Mouse (Mus musculus): ENCODE results near the gene Lactb. TPM values are rescaled to one million over a fixed set of nuclear protein-coding genes. Genes with fewer than 3 reads are reported as not detected.

The Lactb gene
- polyA plus RNA-seq, 1 experiment: 7.4 TPM

GRCm38 (mm10) chr9:66988198-66988887 lies 13.1 kb upstream of the Lactb start:
- 54% methylated on average over 11 of the region's 11 CpGs for WGBS
- no peak for DNase-seq
- H3K4me3 ChIP-seq (replicated peaks; ENCODE audit: extremely low read depth, low read depth, low read length): no peak overlapping the region
- H3K4me1 ChIP-seq (ENCODE audit: control insufficient read depth, insufficient read depth, low read length): peaks cover 3% of the 10 kb centered on the region; the same call in 1 of the 2 replicates
- TF ChIP-seq POLR2A (IDR thresholded peaks at IDR 0.05; ENCODE audit: borderline replicate concordance, extremely low read depth, low read depth, low read length): no peak
- TF ChIP-seq CTCF (IDR thresholded peaks at IDR 0.05; ENCODE audit: insufficient read depth, low read length): no peak

GRCm38 (mm10) chr9:66985377-66985776 lies 10.1 kb upstream of the Lactb start:
- no peak for DNase-seq
- TF ChIP-seq POLR2A (IDR thresholded peaks at IDR 0.05; ENCODE audit: borderline replicate concordance, extremely low read depth, low read depth, low read length) (no peak), CTCF (IDR thresholded peaks at IDR 0.05; ENCODE audit: insufficient read depth, low read length) (no peak)
- no peak overlapping the region for H3K4me3 ChIP-seq (replicated peaks; ENCODE audit: extremely low read depth, low read depth, low read length)
- 52% methylated on average over 7 of the region's 7 CpGs for WGBS
- H3K4me1 ChIP-seq (ENCODE audit: control insufficient read depth, insufficient read depth, low read length): peaks cover 3% of the 10 kb centered on the region; the same call in 1 of the 2 replicates

- no peak for DNase-seq
- Histone ChIP-seq H3K4me1 (ENCODE audit: control insufficient read depth, insufficient read depth, low read length) (no peaks in the 10 kb centered on the region), H3K4me3 (replicated peaks; ENCODE audit: extremely low read depth, low read depth, low read length) (no peak overlapping the region)
- TF ChIP-seq CTCF (IDR thresholded peaks at IDR 0.05; ENCODE audit: insufficient read depth, low read length) (no peak), POLR2A (IDR thresholded peaks at IDR 0.05; ENCODE audit: borderline replicate concordance, extremely low read depth, low read depth, low read length) (no peak)
- 73% methylated on average over 7 of the region's 7 CpGs for WGBS
Measured at GRCm38 (mm10) chr9:66982085-66982484, 6.8 kb upstream of the Lactb start.

GRCm38 (mm10) chr9:66980458-66980857 lies 5.2 kb upstream of the Lactb start:
- Histone ChIP-seq H3K4me3 (replicated peaks; ENCODE audit: extremely low read depth, low read depth, low read length) (no peak overlapping the region), H3K4me1 (ENCODE audit: control insufficient read depth, insufficient read depth, low read length) (peaks cover 2% of the 10 kb centered on the region; the same call in 1 of the 2 replicates)
- TF ChIP-seq POLR2A (IDR thresholded peaks at IDR 0.05; ENCODE audit: borderline replicate concordance, extremely low read depth, low read depth, low read length): no peak
- TF ChIP-seq CTCF (IDR thresholded peaks at IDR 0.05; ENCODE audit: insufficient read depth, low read length): peak; percentile 71
- DNase-seq: peak; percentile 76
- WGBS: 8% methylated on average over 5 of the region's 5 CpGs

GRCm38 (mm10) chr9:66978468-66978867 lies 3.2 kb upstream of the Lactb start:
- TF ChIP-seq CTCF (IDR thresholded peaks at IDR 0.05; ENCODE audit: insufficient read depth, low read length): no peak
- TF ChIP-seq POLR2A (IDR thresholded peaks at IDR 0.05; ENCODE audit: borderline replicate concordance, extremely low read depth, low read depth, low read length): no peak
- 76% methylated on average over 1 of the region's 1 CpGs for WGBS
- H3K4me1 ChIP-seq (ENCODE audit: control insufficient read depth, insufficient read depth, low read length): peaks cover 2% of the 10 kb centered on the region; the same call in 1 of the 2 replicates
- DNase-seq: no peak
- no peak overlapping the region for H3K4me3 ChIP-seq (replicated peaks; ENCODE audit: extremely low read depth, low read depth, low read length)

GRCm38 (mm10) chr9:66977982-66978381 lies 2.7 kb upstream of the Lactb start:
- DNase-seq: no peak
- H3K4me3 ChIP-seq (replicated peaks; ENCODE audit: extremely low read depth, low read depth, low read length): no peak overlapping the region
- TF ChIP-seq POLR2A (IDR thresholded peaks at IDR 0.05; ENCODE audit: borderline replicate concordance, extremely low read depth, low read depth, low read length) (no peak), CTCF (IDR thresholded peaks at IDR 0.05; ENCODE audit: insufficient read depth, low read length) (no peak)
- 77% methylated on average over 1 of the region's 1 CpGs for WGBS
- H3K4me1 ChIP-seq (ENCODE audit: control insufficient read depth, insufficient read depth, low read length): peaks cover 2% of the 10 kb centered on the region; the same call in 1 of the 2 replicates

GRCm38 (mm10) chr9:66977121-66977520 lies 1.8 kb upstream of the Lactb start:
- no peak for DNase-seq
- WGBS: 66% methylated on average over 5 of the region's 5 CpGs
- peaks cover 2% of the 10 kb centered on the region; the same call in 1 of the 2 replicates for H3K4me1 ChIP-seq (ENCODE audit: control insufficient read depth, insufficient read depth, low read length)
- no peak for TF ChIP-seq CTCF (IDR thresholded peaks at IDR 0.05; ENCODE audit: insufficient read depth, low read length)
- TF ChIP-seq POLR2A (IDR thresholded peaks at IDR 0.05; ENCODE audit: borderline replicate concordance, extremely low read depth, low read depth, low read length): no peak
- no peak overlapping the region for H3K4me3 ChIP-seq (replicated peaks; ENCODE audit: extremely low read depth, low read depth, low read length)

GRCm38 (mm10) chr9:66974721-66975225 lies 511 bp downstream of the Lactb start:
- TF ChIP-seq CTCF (IDR thresholded peaks at IDR 0.05; ENCODE audit: insufficient read depth, low read length) (no peak), POLR2A (IDR thresholded peaks at IDR 0.05; ENCODE audit: borderline replicate concordance, extremely low read depth, low read depth, low read length) (0 out of 2 replicates have a peak, but pooled peaks have one; percentile 24)
- under 1% methylated on average over 41 of the region's 41 CpGs for WGBS
- DNase-seq: peak; percentile 74
- Histone ChIP-seq H3K4me3 (replicated peaks; ENCODE audit: extremely low read depth, low read depth, low read length) (peak overlapping the region; percentile 65), H3K4me1 (ENCODE audit: control insufficient read depth, insufficient read depth, low read length) (peaks cover 2% of the 10 kb centered on the region; the same call in 1 of the 2 replicates)

- no peak for DNase-seq
- Histone ChIP-seq H3K4me1 (ENCODE audit: control insufficient read depth, insufficient read depth, low read length) (peaks cover 2% of the 10 kb centered on the region; the same call in 1 of the 2 replicates), H3K4me3 (replicated peaks; ENCODE audit: extremely low read depth, low read depth, low read length) (no peak overlapping the region)
- 88% methylated on average over 8 of the region's 8 CpGs for WGBS
- TF ChIP-seq POLR2A (IDR thresholded peaks at IDR 0.05; ENCODE audit: borderline replicate concordance, extremely low read depth, low read depth, low read length) (no peak), CTCF (IDR thresholded peaks at IDR 0.05; ENCODE audit: insufficient read depth, low read length) (no peak)
Measured at GRCm38 (mm10) chr9:66971116-66971515, 4.2 kb downstream of the Lactb start.

- WGBS: 52% methylated on average over 8 of the region's 8 CpGs
- no peak overlapping the region for H3K4me3 ChIP-seq (replicated peaks; ENCODE audit: extremely low read depth, low read depth, low read length)
- DNase-seq: no peak
- H3K4me1 ChIP-seq (ENCODE audit: control insufficient read depth, insufficient read depth, low read length): no peaks in the 10 kb centered on the region
- TF ChIP-seq CTCF (IDR thresholded peaks at IDR 0.05; ENCODE audit: insufficient read depth, low read length) (no peak), POLR2A (IDR thresholded peaks at IDR 0.05; ENCODE audit: borderline replicate concordance, extremely low read depth, low read depth, low read length) (no peak)
Measured at GRCm38 (mm10) chr9:66967492-66967891, 7.8 kb downstream of the Lactb start.

Measured in lung, adult 2 months (tissue).